Mouse (Mus musculus) bone marrow, adult 2 months (tissue): Measurements from ENCODE around the gene Hexim1.

Source experiments
- CTCF ChIP-seq: fragments of 200-500 bp; IDR thresholded peaks from 2 replicates; pipeline ENCODE4 v1.5.1; 2011; ENCODE audit warnings: low read length, control low read depth; ENCODE audit not compliant: control insufficient read depth, insufficient read depth
- POLR2A ChIP-seq: fragments of 200-500 bp; IDR thresholded peaks from 2 replicates; pipeline ENCODE4 v1.6.1; 2011; ENCODE audit warnings: low read depth, mild to moderate bottlenecking, control low read depth, low read length, borderline replicate concordance; ENCODE audit not compliant: control insufficient read depth

DNA sequence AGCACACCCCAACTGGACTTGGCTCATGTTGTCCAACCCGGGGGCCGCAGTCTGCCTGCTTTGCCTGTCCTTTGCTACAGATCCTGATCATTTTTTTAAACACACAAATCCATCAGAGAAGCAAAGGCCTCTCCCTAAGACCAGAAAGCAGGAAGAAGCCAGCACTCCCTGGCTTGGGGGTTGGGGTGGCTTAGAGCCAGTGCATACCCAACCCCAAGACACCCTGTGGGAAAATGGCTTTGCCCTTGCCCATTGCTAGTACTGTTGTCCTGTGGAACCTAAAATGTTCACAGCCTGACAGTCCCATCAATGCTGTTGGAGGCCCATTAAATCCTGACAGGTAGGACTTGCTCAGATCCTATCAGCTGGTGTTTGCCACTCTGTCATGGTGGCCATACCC is 46.3 kb upstream of the Hexim1 start:
- no peak for TF ChIP-seq POLR2A
- TF ChIP-seq CTCF = no peak
